Mouse (Mus musculus) kidney, adult 2 months (tissue): ENCODE results near the gene Eef1akmt2.

ENCODE experiments used
- CTCF ChIP-seq: fragments of 200-500 bp; conservative IDR thresholded peaks from 2 replicates; pipeline ENCODE4 v1.5.1; 2011; ENCODE audit warnings: low read depth, mild to moderate bottlenecking, control low read depth, low read length, moderate library complexity, mixed read lengths; ENCODE audit not compliant: insufficient read depth, insufficient read length
- POLR2A ChIP-seq: fragments of 200-500 bp; IDR thresholded peaks from one replicate; pipeline ENCODE4 v1.6.1; 2011; ENCODE audit warnings: low read depth, low read length, control low read depth

- no peak for TF ChIP-seq CTCF
- TF ChIP-seq POLR2A: no peak
Observed at GRCm38 (mm10) chr7:132888052-132888451, 35.6 kb upstream of the Eef1akmt2 start.
